Mouse (Mus musculus) kidney, adult 2 months (tissue): ENCODE results near the gene Stxbp6. TPM values are rescaled to one million over a fixed set of nuclear protein-coding genes. Genes with fewer than 3 reads are reported as not detected.

Source experiments
- DNase-seq: peaks from one replicate; pipeline ENCODE4 v3.0.0; 2021
- H3K27ac ChIP-seq: fragments of 200-500 bp; 2 replicates; pipeline ENCODE4 v1.5.1; 2012; ENCODE audit warnings: low read depth, low read length, control low read depth, inconsistent platforms; ENCODE audit not compliant: insufficient read depth
- H3K27me3 ChIP-seq: fragments of 200-500 bp; replicated peaks from 2 replicates; pipeline ENCODE4 v1.6.1; 2012; ENCODE audit warnings: mild to moderate bottlenecking, moderate library complexity, low read length, inconsistent platforms; ENCODE audit not compliant: control insufficient read depth, insufficient read depth
- H3K36me3 ChIP-seq: fragments of 200-500 bp; 2 replicates; pipeline ENCODE4 v1.6.1; 2012; ENCODE audit warnings: mild to moderate bottlenecking, moderate library complexity, low read length, inconsistent platforms; ENCODE audit not compliant: control insufficient read depth, insufficient read depth
- H3K4me1 ChIP-seq: fragments of 200-500 bp; 2 replicates; pipeline ENCODE4 v1.6.1; 2011; ENCODE audit warnings: low read length; ENCODE audit not compliant: control insufficient read depth, insufficient read depth
- H3K4me3 ChIP-seq: fragments of 200-500 bp; 2 replicates; pipeline ENCODE4 v1.5.1; 2011; ENCODE audit warnings: mild to moderate bottlenecking, low read depth, low read length, control low read depth; ENCODE audit not compliant: insufficient read depth
- CTCF ChIP-seq: fragments of 200-500 bp; conservative IDR thresholded peaks from 2 replicates; pipeline ENCODE4 v1.5.1; 2011; ENCODE audit warnings: low read depth, mild to moderate bottlenecking, control low read depth, low read length, moderate library complexity, mixed read lengths; ENCODE audit not compliant: insufficient read depth, insufficient read length
- POLR2A ChIP-seq: fragments of 200-500 bp; IDR thresholded peaks from one replicate; pipeline ENCODE4 v1.6.1; 2011; ENCODE audit warnings: low read depth, low read length, control low read depth
- WGBS: fragments of 180-500 bp; shearing (Covaris S2); methylation state at CpG from one replicate; pipeline ENCODE4 v1.1.7; 2018; 5-methylcytosine and 5-hydroxymethylcytosine counted together
- polyA plus RNA-seq: library from polyadenylated mRNA; depleted of rRNA; stranded (reverse); fragments of >200 nt; gene quantifications from 2 replicates; pipeline ENCODE4 v1.2.3, GENCODE M21; 2012

Gene Stxbp6
- polyA plus RNA-seq, 1 experiment = 19.3 TPM

DNA sequence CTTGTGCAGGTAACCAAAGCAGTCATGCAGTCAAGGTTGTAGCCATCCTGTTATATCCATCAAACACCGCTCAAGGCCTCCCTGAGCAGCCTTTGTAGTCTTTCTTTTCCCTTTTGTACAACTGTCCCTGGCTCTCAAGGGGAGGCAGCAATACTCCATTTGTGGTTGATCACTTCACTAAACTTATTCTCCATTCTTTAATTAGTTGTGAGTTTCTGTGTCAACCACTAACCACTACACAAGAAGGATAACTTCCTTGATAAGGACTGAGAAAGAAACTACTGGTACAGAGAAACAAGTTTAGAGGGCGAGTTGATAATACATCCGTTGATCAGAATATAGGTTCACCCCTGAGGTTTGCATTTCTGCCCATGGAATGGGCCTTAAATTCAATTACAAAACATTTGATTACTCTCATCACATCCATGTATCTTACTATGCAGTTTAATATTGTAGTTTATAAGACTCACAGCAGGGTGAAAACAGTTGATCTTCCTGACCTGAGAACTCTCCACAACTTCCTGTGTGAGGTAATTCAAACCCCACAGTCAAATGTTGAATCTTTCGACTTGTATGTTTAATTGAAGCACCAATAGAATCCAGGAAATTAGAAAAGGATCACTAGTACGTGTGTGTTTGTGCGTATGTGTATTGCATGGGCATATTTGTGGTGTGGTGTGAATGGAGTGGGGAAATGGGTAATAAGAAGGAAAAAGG, 184.7 kb downstream of the Stxbp6 start:
- 82% methylated on average over 6 of the region's 6 CpGs for WGBS
- Histone ChIP-seq H3K36me3 (no peaks in the 10 kb centered on the region), H3K4me3 (no peak overlapping the region), H3K4me1 (no peaks in the 10 kb centered on the region), H3K27me3 (no peaks in the 10 kb centered on the region), H3K27ac (no peak overlapping the region)
- no peak for DNase-seq
- no peak for TF ChIP-seq POLR2A
- no peak for TF ChIP-seq CTCF

DNA sequence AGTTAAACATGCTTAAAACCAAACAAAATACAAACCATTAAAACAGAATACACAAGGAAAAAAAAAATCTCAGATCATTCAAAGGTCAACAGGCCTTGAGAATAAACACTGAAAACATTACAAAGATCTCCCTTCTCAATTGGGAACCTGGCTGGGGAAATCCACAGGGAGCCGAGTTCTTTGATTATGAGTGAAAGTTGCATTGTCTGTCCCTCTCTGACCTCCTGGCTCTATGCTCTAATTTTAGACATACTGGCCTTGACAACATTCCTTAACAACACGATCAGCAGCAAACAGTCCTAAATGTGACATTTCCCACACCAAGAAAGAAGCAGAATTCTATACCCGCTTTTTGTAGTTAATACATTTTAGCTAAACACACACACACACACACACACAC, 187.7 kb downstream of the Stxbp6 start:
- no peaks in the 10 kb centered on the region for H3K36me3 ChIP-seq
- TF ChIP-seq POLR2A = no peak
- TF ChIP-seq CTCF = no peak
- H3K27me3 ChIP-seq = no peaks in the 10 kb centered on the region
- H3K4me3 ChIP-seq = no peak overlapping the region
- H3K27ac ChIP-seq = no peak overlapping the region
- DNase-seq = no peak
- WGBS = 62% methylated on average over 3 of the region's 3 CpGs
- no peaks in the 10 kb centered on the region for H3K4me1 ChIP-seq

DNA sequence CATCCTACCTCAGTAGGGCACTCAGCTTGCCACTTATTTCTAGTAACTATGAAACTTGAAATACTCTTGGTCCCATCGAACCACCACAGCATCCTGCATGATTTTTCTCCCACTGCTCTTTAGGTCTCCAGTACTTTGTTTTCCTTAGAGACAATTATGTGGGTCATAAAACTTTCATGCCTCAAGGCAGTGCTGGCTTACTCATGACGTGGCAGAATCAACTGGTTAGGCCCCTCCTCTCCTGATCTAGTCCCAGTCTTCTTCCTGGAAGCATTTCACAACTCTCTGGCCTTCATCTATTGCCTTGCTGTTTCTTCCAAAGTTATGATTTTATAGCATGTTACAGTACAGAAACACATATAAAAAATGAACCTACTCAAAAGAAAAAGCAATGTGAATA, 201.8 kb downstream of the Stxbp6 start:
- peak; percentile 7 for DNase-seq

DNA sequence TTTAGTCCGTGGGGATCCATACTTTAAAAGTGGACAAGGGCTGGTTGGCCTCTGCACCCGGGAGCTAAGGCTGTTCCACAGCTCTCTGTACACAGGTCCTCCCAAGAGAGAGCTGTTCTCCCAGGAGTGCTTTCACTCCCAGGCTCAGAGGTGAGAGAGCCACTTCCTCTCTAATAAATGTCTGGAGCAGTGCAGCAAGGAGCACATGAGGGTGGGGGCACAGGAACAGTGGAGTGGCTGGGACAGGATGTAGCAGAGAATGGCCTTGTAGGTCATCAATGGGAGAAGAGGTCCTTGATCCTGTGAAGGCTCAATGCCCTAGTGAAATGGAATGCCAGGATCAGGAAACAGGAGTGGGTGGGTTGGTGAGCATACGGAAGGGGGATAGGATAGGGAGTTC, 209.1 kb downstream of the Stxbp6 start:
- TF ChIP-seq CTCF = no peak
- TF ChIP-seq POLR2A = no peak
- no peaks in the 10 kb centered on the region for H3K36me3 ChIP-seq
- no peak overlapping the region for H3K4me3 ChIP-seq
- 70% methylated on average over 3 of the region's 3 CpGs for whole genome bisulfite sequencing
- H3K27me3 ChIP-seq = no peaks in the 10 kb centered on the region
- H3K27ac ChIP-seq = no peak overlapping the region
- H3K4me1 ChIP-seq = no peaks in the 10 kb centered on the region
- no peak for DNase-seq

More for the DNA sequence above, 201.8 kb downstream of the Stxbp6 start:
- Histone ChIP-seq H3K27ac (no peak overlapping the region), H3K36me3 (no peaks in the 10 kb centered on the region), H3K27me3 (no peaks in the 10 kb centered on the region), H3K4me3 (no peak overlapping the region), H3K4me1 (no peaks in the 10 kb centered on the region)
- TF ChIP-seq CTCF = no peak
- no peak for TF ChIP-seq POLR2A
- 40% methylated on average over 2 of the region's 2 CpGs for WGBS

GRCm38 (mm10) chr12:44859454-44859853, 215.1 kb downstream of the Stxbp6 start:
- DNase-seq = peak; percentile 9
- TF ChIP-seq CTCF (no peak), POLR2A (no peak)
- Histone ChIP-seq H3K27ac (no peak overlapping the region), H3K36me3 (no peaks in the 10 kb centered on the region), H3K27me3 (no peaks in the 10 kb centered on the region), H3K4me1 (no peaks in the 10 kb centered on the region), H3K4me3 (no peak overlapping the region)
- WGBS = 43% methylated on average over 5 of the region's 5 CpGs

DNA sequence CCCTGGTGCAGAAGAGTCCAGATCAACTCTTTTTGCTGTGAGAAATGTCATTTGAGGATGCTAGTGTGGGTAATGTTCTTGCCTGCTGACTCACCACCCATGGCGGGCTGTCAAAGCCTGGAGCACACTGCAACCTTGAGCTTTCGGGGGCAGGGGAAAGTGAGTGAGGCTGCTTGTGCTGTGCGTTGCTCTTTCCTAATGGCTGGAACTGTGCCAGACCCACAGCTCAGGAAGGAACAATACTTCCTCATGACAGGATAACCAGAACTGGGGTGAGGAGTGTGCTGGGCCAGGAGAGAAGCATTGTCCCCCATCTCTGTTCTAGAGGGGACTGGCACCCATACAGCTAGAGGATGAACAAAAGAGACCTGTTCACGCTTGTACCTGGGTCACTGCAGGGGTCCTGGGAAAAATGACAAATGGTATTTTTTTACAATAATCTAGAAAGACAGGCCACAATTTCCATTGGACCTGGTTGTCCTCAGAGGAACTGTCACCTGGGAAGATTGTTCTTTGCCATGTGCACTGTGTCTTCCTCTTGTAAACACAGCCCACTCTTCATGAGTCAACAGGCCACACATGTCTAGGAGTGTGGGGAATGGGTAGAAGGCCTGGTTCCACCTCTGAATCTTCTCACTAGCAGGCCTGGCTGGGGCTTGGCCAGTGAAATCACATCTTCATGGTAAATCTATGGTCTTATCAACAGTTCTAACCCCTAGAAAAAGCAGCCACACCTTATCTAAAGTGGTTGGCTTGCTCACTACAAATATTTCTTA, 216.2 kb downstream of the Stxbp6 start:
- H3K27me3 ChIP-seq = no peaks in the 10 kb centered on the region
- DNase-seq = peak; percentile 40
- WGBS = 46% methylated on average over 4 of the region's 4 CpGs
- H3K4me1 ChIP-seq = no peaks in the 10 kb centered on the region
- H3K27ac ChIP-seq = no peak overlapping the region
- H3K36me3 ChIP-seq = no peaks in the 10 kb centered on the region
- TF ChIP-seq CTCF = no peak
- no peak for TF ChIP-seq POLR2A
- H3K4me3 ChIP-seq = no peak overlapping the region

GRCm38 (mm10) chr12:44852024-44852423, 222.5 kb downstream of the Stxbp6 start:
- no peak overlapping the region for H3K27ac ChIP-seq
- WGBS = 33% methylated on average over 1 of the region's 1 CpGs
- H3K27me3 ChIP-seq = no peaks in the 10 kb centered on the region
- TF ChIP-seq POLR2A = no peak
- no peak for TF ChIP-seq CTCF
- DNase-seq = no peak
- H3K4me1 ChIP-seq = no peaks in the 10 kb centered on the region
- no peak overlapping the region for H3K4me3 ChIP-seq
- no peaks in the 10 kb centered on the region for H3K36me3 ChIP-seq
